Mouse (Mus musculus) ES-E14 (cell line): ENCODE results near the gene Vmn1r167. TPM values are rescaled to one million over a fixed set of nuclear protein-coding genes. Genes with fewer than 3 reads are reported as not detected.
"Not testable (repeated sequence)": the region's sequence is repeated elsewhere in the genome, so short reads cannot be mapped to it uniquely, and the experiment has no call there.

ENCODE experiments used
- DNase-seq: peaks from one replicate; pipeline ENCODE4 v3.0.0-alpha.2; 2013; ENCODE audit warnings: low read depth, low spot score
- H3K27ac ChIP-seq: 2 replicates; pipeline ENCODE4 v1.5.1; 2012; ENCODE audit warnings: low read depth, mild to moderate bottlenecking, low read length, moderate library complexity, mixed read lengths; ENCODE audit not compliant: poor library complexity, insufficient read depth, severe bottlenecking
- H3K36me3 ChIP-seq: 2 replicates; pipeline ENCODE4 v1.6.1; 2012; ENCODE audit warnings: mild to moderate bottlenecking, low read length, moderate library complexity, mixed read lengths; ENCODE audit not compliant: control insufficient read depth, poor library complexity, insufficient read depth, severe bottlenecking
- H3K4me1 ChIP-seq, 2 experiments: fragments of 150-350 bp in 1 of 2; sonication (generic) in 1 of 2; 2 replicates each; pipeline ENCODE4 v1.6.1; 2012; ENCODE audit warnings: low read length in 2 of 2, mild to moderate bottlenecking in 1 of 2, mixed read lengths in 1 of 2; ENCODE audit not compliant: control insufficient read depth in 2 of 2, insufficient read depth in 2 of 2, poor library complexity in 1 of 2
- H3K4me3 ChIP-seq, 2 experiments: fragments of 150-350 bp in 1 of 2; sonication (generic) in 1 of 2; 2 replicates each; pipeline ENCODE4 v1.5.1; 2012; ENCODE audit warnings: low read length in 2 of 2, low read depth in 1 of 2, mild to moderate bottlenecking in 1 of 2, mixed read lengths in 1 of 2; ENCODE audit not compliant: insufficient read depth in 1 of 2, poor library complexity in 1 of 2, severe bottlenecking in 1 of 2
- H3K9ac ChIP-seq: 2 replicates; pipeline ENCODE4 v1.6.1; 2012; ENCODE audit warnings: low read depth, mild to moderate bottlenecking, low read length, mixed read lengths; ENCODE audit not compliant: poor library complexity, insufficient read depth, severe bottlenecking
- H3K9me3 ChIP-seq: fragments of 150-350 bp; sonication (generic); 2 replicates; pipeline ENCODE4 v1.6.1; 2012; ENCODE audit warnings: low read depth, mild to moderate bottlenecking, low read length; ENCODE audit not compliant: control insufficient read depth, insufficient read depth
- in situ Hi-C, 2 experiments: fragments of 600-800 bp; cut with MboI; formaldehyde crosslinking; loops; one replicate each; pipeline ENCODE4 v1.15.1; 2025; ENCODE audit warnings: low sequenced_read_pairs in 2 of 2, inconsistent platforms in 1 of 2; ENCODE audit not compliant: unreplicated experiment in 2 of 2
- total RNA-seq: library from RNA; depleted of rRNA; stranded (reverse); fragments of 300-350 nt; gene quantifications from 2 replicates; pipeline ENCODE4 v1.2.3, GENCODE M21; 2012; rRNA removed

The Vmn1r167 gene
- total RNA-seq, result not detected in 2 replicates

DNA sequence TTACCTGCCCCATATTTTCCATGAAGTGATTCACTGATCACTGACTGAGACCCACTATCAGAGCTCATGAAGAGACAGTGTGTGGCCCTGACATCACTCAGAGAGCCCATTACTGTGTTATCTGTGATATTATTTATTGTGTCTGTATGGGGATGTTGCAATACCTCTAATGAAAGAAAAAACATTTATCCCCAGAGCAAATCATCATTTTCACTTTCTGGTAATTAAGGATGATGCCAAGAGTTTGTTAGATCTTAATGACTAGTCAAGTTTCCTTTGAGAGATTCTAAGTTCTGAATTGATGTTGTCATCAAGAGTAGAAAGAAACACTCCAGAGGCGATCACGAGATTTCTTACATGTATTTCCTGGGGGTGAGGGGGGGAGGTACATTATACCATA lies at the start of gene Vmn1r167:
TSS of gene Vmn1r167 (minus strand) at position 101 of the 400 bp plus-strand sequence.
- H3K36me3 ChIP-seq, H3K9me3 ChIP-seq, H3K4me3 ChIP-seq, H3K9ac ChIP-seq, H3K4me1 ChIP-seq, H3K27ac ChIP-seq, in situ Hi-C loops, DNase-seq: not testable (repeated sequence)

DNA sequence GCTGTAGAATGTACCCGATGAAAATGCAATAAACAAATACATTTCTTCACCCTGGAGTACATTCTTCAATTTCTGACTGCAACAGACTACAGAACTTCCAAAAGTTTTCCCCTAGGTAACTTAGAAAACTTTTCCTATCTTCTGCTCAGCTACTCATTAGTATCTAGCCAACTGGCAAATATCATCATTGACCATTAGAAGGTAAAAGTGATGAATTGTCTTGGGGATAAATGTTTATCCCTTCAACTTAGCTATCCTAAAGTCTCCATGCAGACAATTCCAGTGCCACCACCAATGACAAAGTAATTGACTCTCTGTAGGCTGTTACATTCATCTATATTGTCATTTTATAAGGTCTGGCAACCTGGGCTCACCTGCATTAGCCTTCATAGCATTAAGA lies 32.4 kb upstream of the Vmn1r167 start, which contains the start of gene Vmn1r168:
TSS of gene Vmn1r168 (plus strand) at position 301 of the 400 bp plus-strand sequence.
- in situ Hi-C loops, H3K9me3 ChIP-seq, H3K4me1 ChIP-seq, H3K9ac ChIP-seq, DNase-seq, H3K36me3 ChIP-seq, H3K27ac ChIP-seq, H3K4me3 ChIP-seq: not testable (repeated sequence)

DNA sequence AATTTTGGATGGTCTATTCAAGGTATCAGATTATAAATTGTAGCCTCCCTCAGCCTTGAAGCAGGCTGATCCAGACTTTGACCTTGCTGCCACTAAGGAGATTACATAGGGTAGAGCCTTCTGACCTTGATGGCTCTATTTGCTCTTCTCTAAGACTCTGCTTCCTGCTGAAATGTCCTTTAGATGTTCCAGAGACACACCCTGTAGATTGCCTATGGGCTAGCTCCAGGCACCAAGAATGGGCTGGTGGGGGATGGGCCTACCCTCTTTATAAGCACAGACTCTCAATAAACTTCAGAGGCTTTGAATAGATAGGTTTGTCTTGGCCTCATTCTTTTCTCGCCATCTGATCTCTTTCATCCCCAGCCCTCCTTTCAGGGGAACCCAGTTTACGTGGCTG lies 34.1 kb downstream of the Vmn1r167 start:
- not testable (repeated sequence) for DNase-seq, H3K27ac ChIP-seq, H3K4me1 ChIP-seq, H3K4me3 ChIP-seq, H3K9me3 ChIP-seq, H3K36me3 ChIP-seq, H3K9ac ChIP-seq
- in situ Hi-C loops, result loop anchor here in 1 of 2 experiments (25.0 kb wide), 1 partner anchor 89 kb away; no protein-coding TSS in a partner anchor

DNA sequence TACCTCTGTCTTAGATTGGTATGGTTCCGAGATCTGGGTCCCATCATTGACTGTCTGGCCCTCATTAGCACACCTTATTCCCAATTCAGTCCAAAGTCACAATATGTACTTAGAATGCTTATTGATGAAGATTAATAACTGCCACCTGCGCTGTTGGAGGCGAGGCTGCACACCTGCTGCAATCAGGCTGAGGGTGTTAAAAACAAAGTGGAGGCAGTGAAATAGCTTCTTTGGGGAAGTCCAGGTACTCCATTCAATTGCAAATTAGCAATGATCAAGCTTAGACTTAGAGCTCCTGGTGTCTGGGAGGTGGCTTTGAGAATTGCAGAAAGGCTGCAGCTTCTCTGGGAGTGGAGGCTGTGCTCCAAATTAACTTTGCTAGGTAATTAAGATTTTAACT lies 36.2 kb downstream of the Vmn1r167 start:
- in situ Hi-C loops, result loop anchor here in 1 of 2 experiments (25.0 kb wide), 1 partner anchor 91 kb away; no protein-coding TSS in a partner anchor
- H3K4me3 ChIP-seq, H3K9ac ChIP-seq, H3K9me3 ChIP-seq, H3K4me1 ChIP-seq, H3K36me3 ChIP-seq: not testable (repeated sequence)
- DNase-seq, result peak; percentile 15
- H3K27ac ChIP-seq, result peak overlapping the region; percentile 80; the same call in 1 of the 2 replicates

DNA sequence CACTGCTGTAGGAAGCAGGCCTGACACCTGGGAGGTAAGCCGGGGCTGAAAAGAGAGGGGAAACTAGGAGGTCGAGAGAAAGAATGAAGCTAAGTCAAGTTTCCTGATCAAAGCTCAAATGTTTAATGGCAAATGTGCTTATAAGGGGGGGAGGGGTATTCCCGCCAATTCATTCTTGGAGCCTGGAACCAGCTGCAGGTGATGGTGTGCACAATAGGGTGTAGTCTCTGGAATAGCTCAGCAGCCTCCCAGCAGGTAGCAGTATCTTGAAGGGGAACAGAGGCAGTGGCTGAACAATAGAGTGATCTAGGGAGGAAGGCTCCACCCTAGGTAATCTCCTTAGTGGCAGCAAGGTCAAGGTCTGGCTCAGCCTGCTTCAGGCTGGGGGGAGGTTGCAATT lies 36.8 kb downstream of the Vmn1r167 start:
- peak; percentile 51 for DNase-seq
- H3K9me3 ChIP-seq, H3K4me3 ChIP-seq, H3K9ac ChIP-seq, H3K4me1 ChIP-seq, H3K36me3 ChIP-seq: not testable (repeated sequence)
- H3K27ac ChIP-seq, result peak overlapping the region; percentile 82
- in situ Hi-C loops, result loop anchor here in 1 of 2 experiments (25.0 kb wide), 1 partner anchor 92 kb away; no protein-coding TSS in a partner anchor

Other genes starting within 250 kb of the Vmn1r167 start
- gene Gm6902, start 228.3 kb downstream of the Vmn1r167 start, total RNA-seq, result 0.22 TPM in 1 of 2 replicates, not detected in the other
- gene Nlrp4e, start 206.0 kb downstream of the Vmn1r167 start, total RNA-seq, result not detected in 2 replicates
- gene Nlrp5, start 121.3 kb downstream of the Vmn1r167 start, total RNA-seq, result 0.05 TPM in 1 of 2 replicates, not detected in the other
- gene Vmn1r168, start 32.5 kb upstream of the Vmn1r167 start, total RNA-seq, result not detected in 2 replicates
- gene Vmn1r169, start 68.3 kb upstream of the Vmn1r167 start, total RNA-seq, result not detected in 2 replicates
- gene Vmn1r170, start 99.0 kb upstream of the Vmn1r167 start, total RNA-seq, result not detected in 2 replicates
- not detected in 2 replicates for gene Vmn1r171, start 123.5 kb upstream of the Vmn1r167 start, total RNA-seq
- gene Vmn1r172, start 151.1 kb upstream of the Vmn1r167 start, total RNA-seq, result not detected in 2 replicates
- not detected in 2 replicates for gene Vmn1r173, start 193.5 kb upstream of the Vmn1r167 start, total RNA-seq
- not detected in 2 replicates for gene Vmn1r174, start 245.1 kb upstream of the Vmn1r167 start, total RNA-seq